Mouse (Mus musculus) lung, embryonic 15.5 days (tissue): ENCODE data around the gene Nthl1. TPM values are rescaled to one million over a fixed set of nuclear protein-coding genes. Genes with fewer than 3 reads are reported as not detected.

Source experiments
- ATAC-seq: fragments of 200-750 bp; cut with Nextera tagmentation; 2 replicates; pipeline ENCODE4 v1.8.0; 2017; ENCODE audit warnings: moderate number of reproducible peaks, borderline replicate concordance; ENCODE audit not compliant: low FRiP score, low TSS enrichment; ENCODE audit errors: extremely low read depth
- H3K27ac ChIP-seq: fragments of 300-500 bp; sonication (generic); 2 replicates; pipeline ENCODE4 v1.5.1; 2015; ENCODE audit warnings: moderate library complexity, mild to moderate bottlenecking, inconsistent platforms
- H3K27me3 ChIP-seq: fragments of 300-500 bp; sonication (generic); 2 replicates; pipeline ENCODE4 v1.6.1; 2015; ENCODE audit warnings: inconsistent platforms
- H3K36me3 ChIP-seq: fragments of 300-500 bp; sonication (generic); 2 replicates; pipeline ENCODE4 v1.6.1; 2015; ENCODE audit warnings: inconsistent platforms
- H3K4me1 ChIP-seq: fragments of 300-500 bp; sonication (generic); 2 replicates; pipeline ENCODE4 v1.6.1; 2015; ENCODE audit warnings: inconsistent platforms
- H3K4me2 ChIP-seq: fragments of 300-500 bp; sonication (generic); 2 replicates; pipeline ENCODE4 v1.6.1; 2015; ENCODE audit warnings: inconsistent platforms, mild to moderate bottlenecking, moderate library complexity
- H3K4me3 ChIP-seq: fragments of 300-500 bp; sonication (generic); 2 replicates; pipeline ENCODE4 v1.5.1; 2015; ENCODE audit warnings: mild to moderate bottlenecking, inconsistent platforms
- H3K9ac ChIP-seq: fragments of 300-500 bp; sonication (generic); 2 replicates; pipeline ENCODE4 v1.6.1; 2015; ENCODE audit warnings: inconsistent platforms
- H3K9me3 ChIP-seq: fragments of 300-500 bp; sonication (generic); 2 replicates; pipeline ENCODE4 v1.6.1; 2016; ENCODE audit warnings: inconsistent platforms
- WGBS: fragments of 180-500 bp; shearing (Covaris S2); methylation state at CpG from one replicate; pipeline ENCODE4 v1.1.7; 2015; 5-methylcytosine and 5-hydroxymethylcytosine counted together
- polyA plus RNA-seq: library from polyadenylated mRNA; unstranded; fragments of >200 nt; fragmentation: Nextera tagmentation; extraction: Ambion mirVana; gene quantifications from 2 replicates; pipeline ENCODE4 v1.2.1, GENCODE M21; 2015

Gene Nthl1
- polyA plus RNA-seq, 1 experiment from 2014 or later: 19.6 TPM

DNA sequence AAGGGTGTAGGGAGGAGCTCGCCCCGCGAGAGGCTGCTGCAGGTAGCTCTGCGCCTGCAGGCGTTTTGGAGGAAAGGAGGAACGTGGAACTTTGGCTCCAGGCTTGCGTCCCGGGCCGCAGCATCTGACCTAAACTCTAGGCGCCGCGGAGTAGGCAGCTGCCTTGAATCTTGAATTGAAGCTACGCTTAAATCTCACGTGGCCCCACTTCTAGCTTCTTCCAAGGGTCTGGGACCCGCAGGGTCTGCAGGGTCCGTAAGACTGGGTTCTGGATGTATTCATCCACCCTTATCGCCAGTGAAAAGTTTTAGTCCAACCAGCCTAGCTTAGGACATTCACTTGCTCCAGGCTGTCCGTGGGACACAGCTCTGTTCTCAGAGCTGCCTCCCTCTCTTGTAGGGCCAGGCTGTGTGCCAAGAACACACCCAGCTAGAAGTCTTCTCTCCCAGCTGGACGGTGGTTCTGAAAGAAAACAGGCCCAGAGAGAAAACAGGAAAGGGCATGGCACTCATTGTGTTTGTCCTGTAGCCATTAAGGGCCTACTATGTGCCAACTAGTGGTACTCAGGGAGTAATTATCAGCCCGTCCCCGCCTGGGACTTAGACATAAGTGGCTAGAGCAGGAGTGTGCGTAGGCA is 451 bp downstream of the Nthl1 start:
- peak; percentile 58 for ATAC-seq
- peak overlapping the region; percentile 59 for H3K9ac ChIP-seq
- peak overlapping the region; percentile 84 for H3K4me2 ChIP-seq
- WGBS: 7% methylated on average over 22 of the region's 22 CpGs
- peaks cover 28% of the 10 kb centered on the region for H3K4me1 ChIP-seq
- H3K4me3 ChIP-seq: peak overlapping the region; percentile 64
- no peaks in the 10 kb centered on the region for H3K27me3 ChIP-seq
- H3K9me3 ChIP-seq: no peaks in the 10 kb centered on the region
- peaks cover 16% of the 10 kb centered on the region for H3K36me3 ChIP-seq
- H3K27ac ChIP-seq: peak overlapping the region; percentile 96

- no peak overlapping the region for H3K9ac ChIP-seq
- peak overlapping the region; percentile 96 for H3K27ac ChIP-seq
- H3K36me3 ChIP-seq: peaks cover 13% of the 10 kb centered on the region
- no peak for ATAC-seq
- 92% methylated on average over 11 of the region's 11 CpGs for WGBS
- H3K4me3 ChIP-seq: no peak overlapping the region
- no peaks in the 10 kb centered on the region for H3K9me3 ChIP-seq
- H3K4me2 ChIP-seq: no peak overlapping the region
- peaks cover 32% of the 10 kb centered on the region for H3K4me1 ChIP-seq
- H3K27me3 ChIP-seq: no peaks in the 10 kb centered on the region
Observed at GRCm38 (mm10) chr17:24633831-24634230, 1.4 kb downstream of the Nthl1 start.

DNA sequence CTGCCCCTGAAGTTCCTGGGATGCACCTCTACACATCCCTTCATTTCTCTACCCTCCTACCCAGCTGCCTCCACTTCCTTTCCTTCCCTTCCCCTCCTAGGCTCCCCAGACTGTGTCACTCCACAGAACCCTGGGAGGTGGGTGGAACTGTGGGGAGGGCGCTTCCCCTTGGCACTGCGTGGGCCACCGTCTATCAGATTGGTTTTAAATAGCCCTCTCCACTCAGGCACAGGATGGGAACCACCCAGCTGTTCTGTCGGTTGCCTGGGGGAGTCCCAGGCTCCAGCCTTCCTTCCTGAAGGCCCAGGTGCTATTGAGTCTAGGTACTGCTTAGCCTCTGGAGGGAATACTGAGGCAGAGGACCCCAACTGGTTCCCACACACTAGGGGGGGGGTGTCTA is 2.5 kb downstream of the Nthl1 start:
- 77% methylated on average over 4 of the region's 4 CpGs for WGBS
- ATAC-seq: no peak

GRCm38 (mm10) chr17:24635694-24636093 is 3.2 kb downstream of the Nthl1 start:
- Histone ChIP-seq H3K4me2 (no peak overlapping the region), H3K4me3 (no peak overlapping the region), H3K4me1 (peaks cover 42% of the 10 kb centered on the region), H3K27ac (no peak overlapping the region), H3K9ac (no peak overlapping the region), H3K36me3 (peaks cover 13% of the 10 kb centered on the region; the same call in 1 of the 2 replicates), H3K9me3 (no peaks in the 10 kb centered on the region), H3K27me3 (no peaks in the 10 kb centered on the region)
- ATAC-seq: no peak
- 93% methylated on average over 5 of the region's 5 CpGs for WGBS

More for the DNA sequence above, 2.5 kb downstream of the Nthl1 start:
- Histone ChIP-seq H3K4me1 (peaks cover 40% of the 10 kb centered on the region), H3K27me3 (no peaks in the 10 kb centered on the region), H3K9ac (no peak overlapping the region), H3K4me2 (no peak overlapping the region), H3K9me3 (no peaks in the 10 kb centered on the region), H3K4me3 (no peak overlapping the region), H3K27ac (no peak overlapping the region), H3K36me3 (peaks cover 7% of the 10 kb centered on the region; the same call in 1 of the 2 replicates)

GRCm38 (mm10) chr17:24636781-24637481 is 4.5 kb downstream of the Nthl1 start:
- H3K4me3 ChIP-seq: no peak overlapping the region
- no peak overlapping the region for H3K27ac ChIP-seq
- peaks cover 20% of the 10 kb centered on the region; the same call in 1 of the 2 replicates for H3K36me3 ChIP-seq
- peaks cover 36% of the 10 kb centered on the region for H3K4me1 ChIP-seq
- H3K9me3 ChIP-seq: no peaks in the 10 kb centered on the region
- H3K9ac ChIP-seq: no peak overlapping the region
- ATAC-seq: no peak
- H3K27me3 ChIP-seq: no peaks in the 10 kb centered on the region
- H3K4me2 ChIP-seq: no peak overlapping the region
- WGBS: 60% methylated on average over 5 of the region's 5 CpGs

- H3K4me3 ChIP-seq: no peak overlapping the region
- no peak overlapping the region for H3K9ac ChIP-seq
- no peaks in the 10 kb centered on the region for H3K27me3 ChIP-seq
- H3K9me3 ChIP-seq: no peaks in the 10 kb centered on the region
- peaks cover 29% of the 10 kb centered on the region for H3K4me1 ChIP-seq
- H3K36me3 ChIP-seq: peaks cover 23% of the 10 kb centered on the region; the same call in 1 of the 2 replicates
- ATAC-seq: no peak
- 73% methylated on average over 4 of the region's 4 CpGs for WGBS
- peak overlapping the region; percentile 64 for H3K27ac ChIP-seq
- H3K4me2 ChIP-seq: no peak overlapping the region
Observed at GRCm38 (mm10) chr17:24638214-24638613, 5.7 kb downstream of the Nthl1 start.

- Histone ChIP-seq H3K4me2 (no peak overlapping the region), H3K4me3 (no peak overlapping the region), H3K36me3 (peaks cover 23% of the 10 kb centered on the region; the same call in 1 of the 2 replicates), H3K27me3 (no peaks in the 10 kb centered on the region), H3K27ac (peak overlapping the region; percentile 81), H3K4me1 (peaks cover 29% of the 10 kb centered on the region), H3K9ac (no peak overlapping the region; the same call in 1 of the 2 replicates), H3K9me3 (no peaks in the 10 kb centered on the region)
- 48% methylated on average over 9 of the region's 9 CpGs for WGBS
- ATAC-seq: peak; percentile 85
Observed at GRCm38 (mm10) chr17:24638840-24639239, 6.4 kb downstream of the Nthl1 start.

DNA sequence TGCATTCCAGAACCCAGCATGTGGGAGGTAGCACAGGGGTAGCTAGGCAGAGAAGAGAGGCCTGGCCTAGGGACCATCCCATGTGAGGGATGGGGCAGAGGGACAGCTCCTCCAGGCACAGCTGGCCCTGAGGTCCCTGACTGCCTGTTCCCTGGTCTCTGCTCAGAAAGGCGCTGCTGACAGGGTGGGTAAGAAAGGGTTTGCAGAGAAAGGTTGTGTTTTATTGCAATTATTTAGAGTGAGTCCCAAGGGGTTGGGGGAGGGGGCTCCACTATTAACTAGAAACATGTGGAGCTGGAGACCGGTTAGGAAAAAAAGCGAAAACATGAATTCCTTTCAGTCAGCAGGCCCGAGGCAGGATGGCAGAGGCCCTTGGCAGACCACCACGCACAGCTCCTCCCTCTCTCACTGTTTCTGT is 7.1 kb downstream of the Nthl1 start:
- ATAC-seq: no peak; the same call in 1 of the 2 replicates
- Histone ChIP-seq H3K4me1 (peaks cover 32% of the 10 kb centered on the region), H3K9ac (peak overlapping the region; percentile 13; the same call in 1 of the 2 replicates), H3K36me3 (peaks cover 23% of the 10 kb centered on the region; the same call in 1 of the 2 replicates), H3K4me2 (no peak overlapping the region), H3K4me3 (no peak overlapping the region), H3K27me3 (no peaks in the 10 kb centered on the region), H3K27ac (peak overlapping the region; percentile 81), H3K9me3 (no peaks in the 10 kb centered on the region)
- 68% methylated on average over 5 of the region's 5 CpGs for WGBS

DNA sequence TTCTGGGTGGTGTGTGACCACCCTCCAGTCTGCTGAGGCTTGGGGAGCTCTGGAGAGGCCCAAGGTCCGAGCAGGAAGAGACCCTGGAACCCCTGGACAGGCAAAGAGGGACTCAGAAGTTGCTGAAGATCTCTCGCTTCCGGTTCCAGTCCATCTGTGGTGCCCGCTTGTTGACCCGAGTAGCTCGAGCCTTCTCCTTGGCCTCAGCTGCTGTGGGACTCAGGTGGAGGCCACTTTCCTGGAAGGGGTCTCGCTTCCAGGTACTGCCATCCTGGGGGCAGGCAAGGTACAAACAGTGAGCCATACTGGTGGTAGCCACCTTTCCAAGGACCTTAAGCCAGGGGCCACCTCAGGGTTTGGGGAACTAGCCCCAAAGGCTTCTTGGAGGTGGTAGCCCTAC is 7.6 kb downstream of the Nthl1 start:
- Histone ChIP-seq H3K4me1 (peaks cover 37% of the 10 kb centered on the region), H3K27ac (peak overlapping the region; percentile 81), H3K9ac (no peak overlapping the region), H3K4me3 (no peak overlapping the region), H3K36me3 (peaks cover 23% of the 10 kb centered on the region; the same call in 1 of the 2 replicates), H3K27me3 (no peaks in the 10 kb centered on the region), H3K9me3 (no peaks in the 10 kb centered on the region), H3K4me2 (no peak overlapping the region)
- no peak for ATAC-seq
- WGBS: 85% methylated on average over 7 of the region's 7 CpGs

DNA sequence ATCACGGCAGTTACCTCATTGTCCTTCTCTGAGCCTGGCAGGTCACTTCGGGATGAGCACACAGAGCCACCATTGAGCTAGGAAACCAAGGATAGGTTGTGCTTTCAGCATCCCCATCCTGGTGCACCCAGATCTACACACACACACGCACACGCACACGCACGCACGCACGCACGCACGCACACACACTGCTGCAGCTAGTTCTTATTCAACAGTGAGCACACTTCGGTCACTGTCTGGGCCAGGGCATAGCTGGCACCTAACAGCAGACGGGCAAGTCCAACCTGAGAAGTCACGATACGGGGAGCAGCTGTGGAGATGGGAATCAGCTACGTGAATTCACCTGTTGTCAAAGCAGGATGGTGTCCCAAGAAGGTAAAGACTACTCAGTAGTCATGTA is 8.1 kb downstream of the Nthl1 start:
- ATAC-seq: no peak
- peaks cover 23% of the 10 kb centered on the region; the same call in 1 of the 2 replicates for H3K36me3 ChIP-seq
- no peaks in the 10 kb centered on the region for H3K9me3 ChIP-seq
- H3K27ac ChIP-seq: no peak overlapping the region
- H3K4me3 ChIP-seq: no peak overlapping the region
- 92% methylated on average over 15 of the region's 15 CpGs for WGBS
- H3K4me1 ChIP-seq: peaks cover 41% of the 10 kb centered on the region
- H3K4me2 ChIP-seq: no peak overlapping the region
- no peaks in the 10 kb centered on the region for H3K27me3 ChIP-seq
- H3K9ac ChIP-seq: no peak overlapping the region

- H3K27me3 ChIP-seq: no peaks in the 10 kb centered on the region
- no peak overlapping the region for H3K4me2 ChIP-seq
- H3K9me3 ChIP-seq: no peaks in the 10 kb centered on the region
- H3K4me1 ChIP-seq: peaks cover 42% of the 10 kb centered on the region
- no peak overlapping the region for H3K4me3 ChIP-seq
- ATAC-seq: no peak
- H3K36me3 ChIP-seq: peaks cover 23% of the 10 kb centered on the region; the same call in 1 of the 2 replicates
- H3K9ac ChIP-seq: no peak overlapping the region
- no peak overlapping the region for H3K27ac ChIP-seq
- 89% methylated on average over 14 of the region's 14 CpGs for WGBS
Observed at GRCm38 (mm10) chr17:24641944-24642343, 9.5 kb downstream of the Nthl1 start.

GRCm38 (mm10) chr17:24642791-24643343 is 10.4 kb downstream of the Nthl1 start:
- ATAC-seq: no peak
- Histone ChIP-seq H3K9me3 (no peaks in the 10 kb centered on the region), H3K4me2 (no peak overlapping the region), H3K27ac (no peak overlapping the region), H3K9ac (no peak overlapping the region), H3K36me3 (peaks cover 23% of the 10 kb centered on the region; the same call in 1 of the 2 replicates), H3K4me3 (no peak overlapping the region), H3K27me3 (no peaks in the 10 kb centered on the region), H3K4me1 (peaks cover 49% of the 10 kb centered on the region)
- WGBS: 67% methylated on average over 6 of the region's 6 CpGs
